Mouse (Mus musculus): ENCODE measurements around the gene Ubr4. TPM values are rescaled to one million over a fixed set of nuclear protein-coding genes. Genes with fewer than 3 reads are reported as not detected.

Gene Ubr4
- total and polyA plus RNA-seq, 3 experiments = 90.0 to 123 (median 109) TPM

- peaks cover 15% of the 10 kb centered on the region for H3K4me1 ChIP-seq (ENCODE audit: control insufficient read depth, insufficient read depth, low read length)
- peak overlapping the region; percentile 15 for H3K27ac ChIP-seq
- no peaks in the 10 kb centered on the region for H3K79me2 ChIP-seq (replicated peaks; ENCODE audit: control insufficient read depth, insufficient read depth, low read length)
- H3K9ac ChIP-seq (ENCODE audit: low read depth, low read length) = no peak overlapping the region
- TF ChIP-seq CTCF (IDR thresholded peaks at IDR 0.05) = no peak
- no peak for TF ChIP-seq EP300 (IDR thresholded peaks at IDR 0.05; ENCODE audit: insufficient read depth, low read depth, low read length)
- TF ChIP-seq POLR2A (IDR thresholded peaks at IDR 0.05; ENCODE audit: insufficient read depth, low read depth, low read length) = no peak
- intact Hi-C loops (cut with DNase I) = loop anchor here (5.0 kb wide), 1 partner anchor 121 kb away; no protein-coding TSS in a partner anchor
- H3K36me3 ChIP-seq (ENCODE audit: control insufficient read depth, insufficient read depth, low read length) = no peaks in the 10 kb centered on the region
- no peak overlapping the region for H3K4me3 ChIP-seq
- no peak for DNase-seq
- no peaks in the 10 kb centered on the region for H3K27me3 ChIP-seq (ENCODE audit: control insufficient read depth, insufficient read depth, low read length)
- 86% methylated on average over 5 of the region's 5 CpGs for WGBS
Observed at GRCm38 (mm10) chr4:139491541-139492170, 139.2 kb downstream of the Ubr4 start.

GRCm38 (mm10) chr4:139492258-139492833 lies 139.9 kb downstream of the Ubr4 start:
- H3K4me1 ChIP-seq (ENCODE audit: control insufficient read depth, insufficient read depth, low read length) = peaks cover 15% of the 10 kb centered on the region
- no peak for DNase-seq
- intact Hi-C loops (cut with DNase I) = loop anchor here (5.0 kb wide), 1 partner anchor 120 kb away; no protein-coding TSS in a partner anchor
- no peak overlapping the region; the same call in 1 of the 2 replicates for H3K27ac ChIP-seq
- TF ChIP-seq POLR2A (IDR thresholded peaks at IDR 0.05; ENCODE audit: insufficient read depth, low read depth, low read length) (no peak), CTCF (IDR thresholded peaks at IDR 0.05) (no peak), EP300 (IDR thresholded peaks at IDR 0.05; ENCODE audit: insufficient read depth, low read depth, low read length) (no peak)
- WGBS = 49% methylated on average over 3 of the region's 3 CpGs
- no peaks in the 10 kb centered on the region for H3K36me3 ChIP-seq (ENCODE audit: control insufficient read depth, insufficient read depth, low read length)
- no peak overlapping the region for H3K4me3 ChIP-seq
- H3K79me2 ChIP-seq (replicated peaks; ENCODE audit: control insufficient read depth, insufficient read depth, low read length) = no peaks in the 10 kb centered on the region
- no peaks in the 10 kb centered on the region for H3K27me3 ChIP-seq (ENCODE audit: control insufficient read depth, insufficient read depth, low read length)
- H3K9ac ChIP-seq (ENCODE audit: low read depth, low read length) = no peak overlapping the region

- Histone ChIP-seq H3K27me3 (ENCODE audit: control insufficient read depth, insufficient read depth, low read length) (no peaks in the 10 kb centered on the region), H3K9ac (ENCODE audit: low read depth, low read length) (no peak overlapping the region), H3K79me2 (replicated peaks; ENCODE audit: control insufficient read depth, insufficient read depth, low read length) (no peaks in the 10 kb centered on the region), H3K4me3 (no peak overlapping the region), H3K36me3 (ENCODE audit: control insufficient read depth, insufficient read depth, low read length) (no peaks in the 10 kb centered on the region), H3K27ac (no peak overlapping the region; the same call in 1 of the 2 replicates), H3K4me1 (ENCODE audit: control insufficient read depth, insufficient read depth, low read length) (peaks cover 15% of the 10 kb centered on the region)
- intact Hi-C loops (cut with DNase I) = loop anchor here (5.0 kb wide), 1 partner anchor 119 kb away; no protein-coding TSS in a partner anchor
- TF ChIP-seq EP300 (IDR thresholded peaks at IDR 0.05; ENCODE audit: insufficient read depth, low read depth, low read length) (no peak), CTCF (IDR thresholded peaks at IDR 0.05) (no peak), POLR2A (IDR thresholded peaks at IDR 0.05; ENCODE audit: insufficient read depth, low read depth, low read length) (no peak)
- 68% methylated on average over 9 of the region's 9 CpGs for whole genome bisulfite sequencing
- peak in 1 of 2 experiments; percentile 63 for DNase-seq
Observed at GRCm38 (mm10) chr4:139493227-139494025, 141.0 kb downstream of the Ubr4 start.

- H3K79me2 ChIP-seq (replicated peaks; ENCODE audit: control insufficient read depth, insufficient read depth, low read length) = no peaks in the 10 kb centered on the region
- no peaks in the 10 kb centered on the region for H3K27me3 ChIP-seq (ENCODE audit: control insufficient read depth, insufficient read depth, low read length)
- no peak overlapping the region for H3K27ac ChIP-seq
- TF ChIP-seq CTCF (IDR thresholded peaks at IDR 0.05) = no peak
- H3K4me1 ChIP-seq (ENCODE audit: control insufficient read depth, insufficient read depth, low read length) = no peaks in the 10 kb centered on the region
- WGBS = 41% methylated on average over 14 of the region's 14 CpGs
- H3K9ac ChIP-seq (ENCODE audit: low read depth, low read length) = no peak overlapping the region
- H3K4me3 ChIP-seq = no peak overlapping the region
- intact Hi-C loops (cut with DNase I) = no loop called here
- no peaks in the 10 kb centered on the region for H3K36me3 ChIP-seq (ENCODE audit: control insufficient read depth, insufficient read depth, low read length)
- DNase-seq = peak; percentile 44 to 53
Observed at GRCm38 (mm10) chr4:139500814-139501213, 148.4 kb downstream of the Ubr4 start.

- Histone ChIP-seq H3K4me1 (ENCODE audit: control insufficient read depth, insufficient read depth, low read length) (no peaks in the 10 kb centered on the region), H3K36me3 (ENCODE audit: control insufficient read depth, insufficient read depth, low read length) (no peaks in the 10 kb centered on the region), H3K27ac (no peak overlapping the region), H3K4me3 (no peak overlapping the region), H3K9ac (ENCODE audit: low read depth, low read length) (no peak overlapping the region), H3K79me2 (replicated peaks; ENCODE audit: control insufficient read depth, insufficient read depth, low read length) (no peaks in the 10 kb centered on the region), H3K27me3 (ENCODE audit: control insufficient read depth, insufficient read depth, low read length) (no peaks in the 10 kb centered on the region)
- intact Hi-C loops (cut with DNase I) = no loop called here
- TF ChIP-seq POLR2A (IDR thresholded peaks at IDR 0.05; ENCODE audit: insufficient read depth, low read depth, low read length) (no peak), CTCF (IDR thresholded peaks at IDR 0.05) (no peak), EP300 (IDR thresholded peaks at IDR 0.05; ENCODE audit: insufficient read depth, low read depth, low read length) (no peak)
- WGBS = 85% methylated on average over 6 of the region's 6 CpGs
- no peak for DNase-seq
Observed at GRCm38 (mm10) chr4:139501702-139502101, 149.3 kb downstream of the Ubr4 start.
